Mouse (Mus musculus) megakaryocyte, embryonic 14.5 days (primary cell): Measurements from ENCODE around the gene Ppp2r5a.

Experiments used
- FLI1 ChIP-seq: IDR thresholded peaks from 2 replicates; pipeline ENCODE4 v1.6.1; 2012; ENCODE audit warnings: low read length, inconsistent platforms, mixed read lengths
- GATA1 ChIP-seq: IDR thresholded peaks from 3 replicates; pipeline ENCODE4 v1.6.1; 2012; ENCODE audit warnings: mixed read lengths, low read length, inconsistent platforms, borderline replicate concordance

- TF ChIP-seq GATA1 (no peak), FLI1 (no peak)
Measured at GRCm38 (mm10) chr1:191339876-191340275, 63.2 kb downstream of the Ppp2r5a start.
